Mouse (Mus musculus): ENCODE data around the gene Ldlrad3.

The Ldlrad3 gene

DNA sequence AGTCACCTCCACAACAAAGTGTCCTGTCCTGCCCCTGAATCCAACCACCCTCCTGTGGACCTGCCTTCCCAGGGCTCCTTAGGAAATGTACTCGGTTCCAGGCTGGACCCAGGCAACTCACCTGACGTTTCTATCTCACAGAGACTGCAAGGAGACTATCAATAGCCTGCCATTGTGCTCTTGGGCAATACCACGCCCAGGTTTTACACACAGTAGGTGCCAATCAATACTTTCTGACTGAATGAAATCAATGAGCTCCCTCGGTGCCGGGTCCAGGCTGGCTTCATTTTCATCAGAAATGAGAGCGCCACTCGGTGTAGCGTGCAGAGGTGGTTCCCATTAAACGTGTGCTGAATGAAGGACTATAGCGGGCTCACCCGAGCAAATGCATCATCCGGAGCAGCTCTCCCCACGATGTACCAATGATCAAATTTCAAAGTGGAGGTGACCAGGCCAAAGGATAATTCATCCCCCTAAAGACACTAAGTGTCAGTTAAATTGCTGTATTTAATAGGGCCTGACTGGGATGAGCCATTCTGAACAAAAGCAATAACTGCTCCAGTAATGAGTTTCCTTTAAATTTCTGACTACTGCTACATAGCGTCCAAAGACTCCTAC is 43.4 kb downstream of the Ldlrad3 start:
- DNase-seq (ENCODE audit: low spot score), result no peak

DNA sequence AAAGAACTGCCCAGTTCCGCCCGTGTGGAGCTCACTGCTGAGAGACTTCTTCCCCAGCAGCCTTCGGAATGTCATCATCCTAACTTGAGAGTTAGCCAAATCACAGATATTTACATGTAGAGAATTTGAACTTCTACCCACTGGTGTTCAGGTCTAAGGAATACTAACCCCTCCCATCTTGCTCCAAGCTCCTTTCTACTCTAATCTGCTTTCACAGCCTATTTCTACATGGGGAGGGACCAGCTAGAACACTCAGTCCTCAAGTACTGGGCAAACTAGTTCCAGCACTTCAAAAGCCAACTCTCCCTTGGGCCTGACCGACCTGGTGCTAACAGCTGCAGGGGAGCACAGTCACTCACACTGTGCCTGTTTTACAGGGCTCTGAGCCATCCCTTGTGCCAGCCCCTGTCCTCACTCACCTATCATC is 44.0 kb downstream of the Ldlrad3 start:
- DNase-seq (ENCODE audit: low spot score), result no peak

DNA sequence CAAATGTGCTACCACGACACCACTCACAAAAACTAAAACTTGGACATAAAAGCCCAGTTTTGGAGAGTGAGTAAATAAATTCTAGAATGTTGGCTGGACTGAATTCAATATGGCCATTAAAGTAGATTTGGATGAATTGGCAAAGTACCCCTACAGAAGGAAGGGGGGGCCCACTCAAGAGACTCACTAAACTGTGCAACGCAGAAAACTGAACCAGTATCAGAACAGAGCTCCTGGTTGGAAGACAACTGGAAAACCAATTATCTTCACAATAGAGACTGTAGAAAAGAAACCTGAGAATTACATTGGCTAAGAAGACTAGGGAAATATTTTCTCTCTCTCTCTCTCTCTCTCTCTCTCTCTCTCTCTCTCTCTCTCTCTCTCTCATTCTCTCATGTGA is 45.0 kb downstream of the Ldlrad3 start:
- DNase-seq (ENCODE audit: low spot score), result no peak

DNA sequence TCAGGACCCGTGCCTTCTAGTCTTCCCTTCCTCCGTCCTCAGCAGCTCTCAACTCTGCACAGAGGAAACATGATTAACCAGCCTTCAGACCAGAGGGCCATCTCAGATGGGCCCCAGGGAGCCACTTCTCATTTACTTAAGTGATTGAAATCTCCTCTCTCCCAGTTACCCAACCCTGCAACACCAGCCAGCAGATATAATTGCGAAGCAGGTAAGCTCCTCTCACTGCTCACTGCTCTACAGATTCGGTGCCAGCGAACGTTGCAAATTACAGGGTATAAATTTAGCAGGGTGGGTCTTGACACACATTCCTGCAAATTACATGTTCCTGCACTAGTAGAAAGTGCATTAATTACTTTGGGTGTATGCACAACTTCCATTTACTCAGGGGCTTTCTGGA is 48.3 kb downstream of the Ldlrad3 start:
- no peak for DNase-seq (ENCODE audit: low spot score)

DNA sequence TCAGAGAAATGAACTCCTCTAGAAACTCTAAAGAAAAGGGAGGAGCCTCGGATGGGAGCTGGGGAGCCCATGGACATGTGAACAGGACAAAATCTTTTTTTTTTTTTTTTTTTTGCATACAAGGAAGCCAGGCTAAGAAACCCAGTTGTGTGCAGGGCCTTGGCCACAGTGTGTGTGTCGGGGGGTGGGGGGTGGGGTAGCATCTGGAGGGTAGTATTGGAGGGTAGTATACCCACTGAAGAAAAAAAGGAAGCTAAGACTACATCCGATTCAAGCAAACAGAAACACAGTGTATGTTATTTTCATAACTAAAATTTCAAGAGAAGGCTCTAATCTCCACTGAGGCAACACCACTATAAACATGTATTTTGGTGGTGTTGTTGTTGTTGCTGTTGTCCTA is 50.0 kb downstream of the Ldlrad3 start:
- no peak for DNase-seq (ENCODE audit: low spot score)

DNA sequence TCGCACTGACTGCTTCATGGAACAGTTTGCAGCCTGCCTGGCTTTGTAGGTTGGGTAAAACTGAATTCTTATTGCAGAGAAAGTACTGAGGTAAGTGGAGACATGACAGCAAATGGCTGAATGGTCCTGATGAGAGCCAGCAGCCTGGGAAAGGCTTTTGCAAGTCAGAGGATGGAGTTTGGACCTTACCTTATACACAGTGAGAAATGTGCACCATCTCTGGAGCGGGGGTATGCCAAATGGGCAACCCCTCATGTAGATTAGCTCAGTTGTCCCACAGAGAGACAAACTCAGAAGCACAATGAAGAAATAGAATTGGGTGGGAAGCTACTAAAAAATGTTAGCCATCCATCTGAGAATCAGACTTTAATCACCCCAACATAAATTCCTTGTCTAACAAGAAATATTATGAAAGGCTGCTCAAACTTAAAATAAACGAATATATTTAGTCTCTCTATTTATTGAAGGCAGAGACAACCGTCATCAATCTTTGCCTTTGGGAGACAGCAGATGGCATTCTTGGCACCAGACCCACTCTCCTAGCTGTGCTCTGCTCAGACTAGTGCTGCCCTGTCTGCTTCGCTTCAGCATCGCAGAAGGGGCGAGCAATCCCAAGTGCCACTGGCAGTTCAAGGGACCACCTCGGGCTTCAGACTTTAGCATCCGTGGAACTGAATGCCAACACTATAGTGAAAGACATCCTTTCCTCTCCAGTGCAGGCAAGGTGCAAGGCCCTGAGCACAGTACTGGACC is 51.5 kb downstream of the Ldlrad3 start:
- no peak for DNase-seq (ENCODE audit: low spot score)

DNA sequence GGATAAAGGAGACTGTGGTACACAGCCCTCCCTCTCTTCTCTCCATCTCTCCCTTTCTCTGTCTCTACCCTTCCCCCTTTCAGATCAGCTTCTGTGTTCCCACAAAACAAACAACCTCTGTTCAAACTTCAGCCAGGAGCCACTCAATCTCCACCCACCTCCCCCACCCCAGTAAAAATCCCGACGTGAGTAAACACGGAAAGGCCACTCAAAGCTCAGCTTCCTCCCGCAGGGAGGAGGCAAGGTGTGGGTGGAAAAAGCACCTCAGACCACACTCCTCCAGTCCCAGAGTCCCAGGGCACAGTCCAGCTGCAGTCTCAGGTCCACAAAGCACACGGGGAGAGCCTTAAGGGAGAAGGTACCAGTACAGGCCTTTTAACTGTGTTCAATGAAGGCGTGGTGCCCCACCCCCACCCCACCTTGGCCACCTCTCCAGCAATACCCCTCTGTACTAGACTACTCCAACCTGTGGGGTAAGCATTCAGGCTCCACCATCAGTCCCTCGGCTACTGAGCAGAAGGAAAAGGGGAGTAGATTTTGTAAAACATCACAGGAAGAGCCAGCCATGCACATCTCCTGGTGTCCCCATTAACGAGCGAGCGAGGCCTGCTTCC is 53.1 kb downstream of the Ldlrad3 start:
- no peak for DNase-seq (ENCODE audit: low spot score)

DNA sequence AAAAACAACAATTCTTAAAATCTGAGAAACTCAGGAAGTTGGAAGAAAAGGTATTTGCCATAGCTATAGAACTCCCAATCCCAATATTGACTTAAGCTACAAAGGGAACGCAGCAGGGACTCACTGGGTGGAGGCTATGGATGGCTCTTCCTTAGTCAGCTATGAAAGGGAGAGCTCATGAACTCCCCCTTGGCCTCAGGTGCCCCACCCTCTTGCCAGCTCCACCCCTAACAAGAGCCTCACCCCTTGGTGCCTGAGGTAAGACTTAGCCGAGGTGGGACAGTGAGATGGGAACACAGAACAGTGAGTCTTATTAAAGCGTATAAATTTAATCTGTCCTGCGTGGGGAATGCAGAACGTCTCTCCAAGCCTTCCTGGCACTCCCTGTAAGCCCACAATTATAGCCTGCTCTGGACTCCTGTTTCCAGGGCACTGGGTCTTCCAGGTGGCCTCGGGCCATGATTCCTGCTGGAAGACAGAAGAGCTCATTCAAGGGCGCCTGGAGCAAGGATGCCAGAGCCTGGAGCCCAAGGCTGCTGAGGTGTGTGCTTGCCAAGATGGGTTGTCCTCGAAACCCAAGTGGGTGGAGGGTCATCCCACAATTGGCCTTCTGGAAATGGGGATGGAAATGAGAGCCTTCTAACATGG is 55.9 kb downstream of the Ldlrad3 start:
- no peak for DNase-seq (ENCODE audit: low spot score)

DNA sequence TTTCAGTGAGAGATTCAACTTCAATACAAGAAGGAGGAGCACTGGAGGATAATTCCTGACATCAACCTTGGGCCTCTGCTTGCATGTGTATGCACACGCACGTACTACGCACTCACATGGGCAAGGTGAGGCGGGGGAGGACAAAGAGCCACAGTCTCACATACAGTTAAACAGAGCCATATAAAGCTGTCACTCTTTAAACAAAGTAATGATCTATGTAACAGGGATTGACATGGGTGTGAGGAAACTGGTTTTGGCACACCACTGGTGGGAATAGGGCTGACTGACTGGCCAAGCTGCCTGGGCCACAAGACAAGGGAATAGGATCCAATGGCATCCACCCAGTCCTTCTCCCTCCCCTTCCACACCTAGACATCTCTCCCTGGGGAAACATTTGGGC is 57.0 kb downstream of the Ldlrad3 start:
- no peak for DNase-seq (ENCODE audit: low spot score)

DNA sequence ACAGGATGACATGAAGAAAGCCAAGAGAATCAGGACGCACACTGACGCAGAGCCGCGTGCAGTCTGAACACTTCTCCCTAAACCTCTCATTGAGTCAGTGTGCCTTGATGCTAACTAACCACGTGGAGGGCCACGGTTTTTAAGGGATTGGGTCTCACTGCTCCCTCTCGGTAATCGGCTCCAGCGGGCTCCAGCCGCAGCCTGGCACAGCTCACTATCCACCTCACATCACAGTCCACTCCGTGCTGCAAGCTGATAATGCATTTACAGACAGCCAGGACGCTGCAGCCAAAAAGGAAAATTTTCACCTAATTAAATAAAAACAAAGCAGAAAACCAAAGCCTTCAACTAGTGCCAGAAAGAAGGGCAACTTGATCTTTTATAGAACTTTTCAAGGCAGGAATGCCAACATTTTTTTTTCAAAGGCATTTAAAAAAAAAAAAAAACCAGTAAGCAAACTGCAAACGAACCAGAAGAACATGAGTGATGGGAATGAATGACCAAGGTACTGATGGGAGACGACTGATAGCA is 57.6 kb downstream of the Ldlrad3 start:
- no peak for DNase-seq (ENCODE audit: low spot score)

DNA sequence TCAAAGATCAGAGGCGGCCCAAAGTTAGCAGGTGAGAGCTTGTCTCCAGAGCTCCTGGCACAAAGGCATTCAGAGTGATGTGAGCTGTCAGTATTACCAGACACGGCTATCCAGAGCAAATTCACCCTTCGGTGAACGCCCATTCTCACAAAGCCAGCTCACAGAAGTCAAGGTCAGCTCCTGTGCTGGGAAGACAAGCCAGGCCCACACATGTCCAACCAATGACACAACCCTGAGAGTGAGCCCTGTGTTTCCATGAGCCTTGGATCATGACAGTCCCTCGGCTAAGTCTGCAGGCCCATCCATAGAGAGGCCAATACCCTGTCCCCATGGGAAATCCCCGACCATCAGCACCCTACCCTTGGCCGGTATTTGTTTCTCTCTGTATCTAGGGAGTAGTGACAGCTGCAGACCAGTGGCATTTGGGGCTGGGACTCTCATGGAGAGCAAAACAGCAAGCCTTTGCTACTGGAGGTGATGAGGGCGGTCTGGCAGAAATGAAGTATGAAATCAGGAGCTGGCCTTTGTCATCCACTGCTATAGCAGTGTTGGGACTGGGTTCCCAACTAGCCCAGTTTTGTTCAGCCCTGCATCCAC is 58.3 kb downstream of the Ldlrad3 start:
- DNase-seq (ENCODE audit: low spot score), result no peak

DNA sequence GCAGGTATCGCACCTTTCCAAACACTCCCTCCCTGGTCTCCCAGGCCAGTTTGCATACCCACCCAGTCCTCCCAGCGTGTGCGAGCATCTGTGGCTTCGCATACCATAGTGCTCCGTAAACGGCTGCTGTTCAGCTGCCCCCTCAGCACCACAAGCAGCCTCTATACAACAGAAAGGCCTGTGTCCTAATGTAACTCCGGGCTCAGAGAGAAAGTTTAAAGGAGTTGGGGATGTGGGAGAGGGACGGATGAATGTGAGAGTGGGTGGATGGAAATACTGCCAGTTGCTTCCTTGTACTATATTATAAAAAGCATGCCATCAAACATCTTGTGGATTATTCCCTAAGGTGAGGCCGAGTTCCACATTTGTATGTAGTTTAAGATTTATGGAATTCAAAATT is 59.0 kb downstream of the Ldlrad3 start:
- no peak for DNase-seq (ENCODE audit: low spot score)

DNA sequence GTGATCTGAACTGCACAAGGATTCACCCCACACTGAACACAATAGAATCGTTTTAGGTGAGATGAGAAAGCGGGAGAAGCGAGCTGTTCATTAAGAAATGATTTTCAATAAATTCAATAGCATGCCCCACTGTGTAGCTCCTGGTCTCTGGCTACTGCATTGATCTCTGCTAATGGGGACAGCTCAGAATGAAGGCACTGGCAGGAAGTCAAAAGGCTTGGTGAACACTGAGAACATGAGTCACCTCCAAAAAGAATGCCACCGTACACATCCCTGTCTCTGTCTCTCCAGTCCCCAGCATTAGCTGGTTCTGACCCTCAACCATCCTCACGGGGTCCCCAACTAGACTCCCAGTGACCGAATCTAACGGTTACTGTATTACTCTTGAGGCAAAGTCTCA is 60.1 kb downstream of the Ldlrad3 start:
- DNase-seq (ENCODE audit: low spot score), result no peak

DNA sequence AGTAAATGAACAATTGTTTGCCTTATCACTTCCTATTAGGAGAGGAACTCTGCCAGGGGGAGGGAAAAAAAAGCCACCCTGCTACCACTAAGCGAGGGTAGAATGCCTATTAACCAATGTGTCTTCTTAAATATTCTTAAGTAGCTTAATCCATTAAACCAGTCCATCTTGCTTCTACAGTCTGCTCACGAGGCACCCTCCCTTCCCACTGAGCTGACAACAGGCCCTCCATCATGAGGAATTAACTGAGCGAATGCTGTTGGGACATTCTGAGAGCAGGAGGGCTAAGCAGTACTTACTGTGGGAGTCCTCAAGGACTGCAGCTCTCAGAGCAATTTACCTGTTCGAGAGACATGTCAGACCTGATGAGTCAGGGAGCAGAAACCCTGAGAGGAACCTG is 61.1 kb downstream of the Ldlrad3 start:
- DNase-seq (ENCODE audit: low spot score), result no peak

DNA sequence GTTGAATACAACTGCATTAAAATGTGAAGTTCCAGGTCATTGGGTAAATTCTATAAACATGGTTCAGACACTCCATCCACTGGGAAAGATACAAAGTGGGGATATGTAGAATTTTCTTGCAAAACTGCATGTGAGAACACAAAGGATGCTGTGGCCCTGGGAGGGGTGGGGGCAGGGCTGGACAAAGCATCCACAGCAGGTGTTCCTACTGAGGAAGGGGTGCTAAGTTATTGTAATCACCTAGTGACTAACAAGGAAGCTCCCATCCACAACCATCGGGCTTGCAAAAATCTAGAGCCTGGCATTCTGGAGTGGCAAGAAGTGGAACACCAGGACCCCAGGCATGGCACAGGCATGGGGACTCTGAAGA is 64.1 kb downstream of the Ldlrad3 start:
- no peak for DNase-seq (ENCODE audit: low spot score)

DNA sequence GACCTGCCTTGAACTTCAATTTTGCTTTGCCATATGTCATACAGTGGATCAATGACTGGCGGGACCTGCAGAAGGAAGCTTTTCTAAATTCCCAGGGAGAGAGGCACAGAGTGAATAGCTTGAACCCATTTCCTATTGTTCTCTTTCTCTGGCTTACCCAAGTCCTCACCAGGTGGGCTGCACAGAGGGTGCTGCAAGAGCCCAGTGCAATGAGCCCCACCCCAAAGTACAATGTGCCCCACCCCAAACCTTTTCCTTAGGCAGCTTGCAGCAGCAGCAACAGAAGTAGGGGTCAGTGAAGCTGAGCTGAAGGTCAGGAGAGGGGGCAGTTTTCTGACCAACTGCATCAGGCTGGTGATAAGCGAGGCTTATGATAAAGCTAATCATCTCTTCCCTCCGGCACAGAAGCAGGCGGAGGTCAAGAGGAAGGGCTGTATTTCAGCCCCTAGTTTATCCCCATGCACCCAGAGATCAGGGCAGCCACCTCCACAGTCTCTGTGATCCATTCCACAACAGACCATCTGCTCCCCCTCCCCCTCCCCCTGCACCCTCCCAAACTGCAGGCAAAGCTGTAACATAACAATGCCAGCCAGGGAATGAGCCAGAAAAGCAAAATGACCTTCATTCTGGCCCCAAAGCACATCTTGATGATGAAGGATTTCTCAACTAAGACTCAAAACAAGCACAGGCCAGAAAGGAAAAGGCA is 64.6 kb downstream of the Ldlrad3 start:
- DNase-seq (ENCODE audit: low spot score), result peak; percentile 65

DNA sequence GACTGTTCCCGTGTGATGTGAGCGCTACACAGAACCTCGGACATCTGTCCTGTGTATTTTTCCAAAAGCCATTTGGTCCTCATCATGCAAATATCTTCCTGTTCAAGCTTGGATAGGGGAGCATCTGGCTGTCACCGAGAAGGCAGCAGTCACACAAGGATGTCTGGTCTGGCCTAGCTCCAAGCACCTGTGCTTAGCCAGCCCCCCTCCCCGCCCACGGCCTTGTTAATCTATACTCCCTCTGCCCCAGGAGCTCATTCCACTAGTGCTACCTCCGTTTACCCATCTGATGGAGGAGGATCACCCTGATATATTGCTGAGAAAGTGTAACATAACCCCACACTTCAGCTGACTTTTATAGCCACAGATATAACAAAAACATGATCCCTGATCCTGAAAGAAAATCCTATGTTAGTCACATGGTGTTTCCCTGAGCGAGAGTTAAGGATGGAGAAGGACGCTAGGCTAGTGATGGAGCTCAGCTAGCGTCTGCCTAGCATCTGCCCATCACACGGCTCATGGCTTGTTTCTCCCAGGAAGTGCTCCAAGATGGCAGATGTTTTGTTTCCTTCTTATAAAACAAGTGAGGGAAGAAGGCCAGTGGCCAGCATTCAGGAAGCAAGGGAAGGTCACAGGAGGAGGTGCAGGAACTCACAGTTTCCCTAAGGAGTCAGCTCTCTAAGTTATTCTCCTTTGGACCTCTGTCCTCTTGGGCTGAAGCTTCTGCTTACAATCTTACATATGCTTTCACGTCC is 66.3 kb downstream of the Ldlrad3 start:
- DNase-seq (ENCODE audit: low spot score), result no peak

DNA sequence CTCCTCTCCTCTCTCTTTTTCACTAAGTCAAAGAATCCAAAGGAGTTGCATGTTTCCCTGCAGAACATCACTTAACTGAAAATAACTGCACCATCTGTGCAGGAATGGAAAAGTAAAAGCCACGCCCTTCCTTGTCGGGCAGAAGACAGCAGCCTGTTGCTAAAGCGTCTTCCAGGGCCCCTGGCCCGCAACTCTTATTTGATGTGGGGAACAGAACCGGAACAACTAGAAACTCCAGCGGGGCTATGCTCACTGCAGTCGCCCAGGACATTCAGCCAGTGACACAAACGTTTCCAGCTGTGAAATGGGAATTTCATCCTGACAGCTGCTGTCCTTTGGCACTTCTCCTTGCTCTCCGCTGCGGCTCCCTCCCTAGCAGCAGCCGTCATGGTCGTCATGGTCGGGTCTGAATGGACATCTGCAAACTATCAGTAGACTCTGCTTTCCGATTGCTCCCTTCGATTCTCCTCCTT is 67.2 kb downstream of the Ldlrad3 start:
- no peak for DNase-seq (ENCODE audit: low spot score)

DNA sequence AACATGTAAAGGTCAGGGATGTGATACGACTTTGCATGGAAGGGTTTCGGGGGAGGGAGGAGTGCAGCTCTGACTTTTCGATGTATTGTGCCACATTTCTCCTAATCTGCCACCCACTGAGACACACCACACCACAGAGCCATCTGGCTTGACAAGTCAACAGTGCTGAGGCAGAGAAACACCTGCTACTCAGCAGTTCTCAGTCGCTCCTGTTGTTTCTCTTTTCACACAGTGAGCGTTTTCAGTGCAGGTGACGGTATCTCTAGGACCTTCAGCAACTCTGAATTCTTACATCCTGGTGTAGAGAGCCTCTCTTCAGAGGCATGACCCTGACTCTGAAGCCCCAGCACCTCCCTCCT is 68.8 kb downstream of the Ldlrad3 start:
- DNase-seq (ENCODE audit: low spot score), result no peak

DNA sequence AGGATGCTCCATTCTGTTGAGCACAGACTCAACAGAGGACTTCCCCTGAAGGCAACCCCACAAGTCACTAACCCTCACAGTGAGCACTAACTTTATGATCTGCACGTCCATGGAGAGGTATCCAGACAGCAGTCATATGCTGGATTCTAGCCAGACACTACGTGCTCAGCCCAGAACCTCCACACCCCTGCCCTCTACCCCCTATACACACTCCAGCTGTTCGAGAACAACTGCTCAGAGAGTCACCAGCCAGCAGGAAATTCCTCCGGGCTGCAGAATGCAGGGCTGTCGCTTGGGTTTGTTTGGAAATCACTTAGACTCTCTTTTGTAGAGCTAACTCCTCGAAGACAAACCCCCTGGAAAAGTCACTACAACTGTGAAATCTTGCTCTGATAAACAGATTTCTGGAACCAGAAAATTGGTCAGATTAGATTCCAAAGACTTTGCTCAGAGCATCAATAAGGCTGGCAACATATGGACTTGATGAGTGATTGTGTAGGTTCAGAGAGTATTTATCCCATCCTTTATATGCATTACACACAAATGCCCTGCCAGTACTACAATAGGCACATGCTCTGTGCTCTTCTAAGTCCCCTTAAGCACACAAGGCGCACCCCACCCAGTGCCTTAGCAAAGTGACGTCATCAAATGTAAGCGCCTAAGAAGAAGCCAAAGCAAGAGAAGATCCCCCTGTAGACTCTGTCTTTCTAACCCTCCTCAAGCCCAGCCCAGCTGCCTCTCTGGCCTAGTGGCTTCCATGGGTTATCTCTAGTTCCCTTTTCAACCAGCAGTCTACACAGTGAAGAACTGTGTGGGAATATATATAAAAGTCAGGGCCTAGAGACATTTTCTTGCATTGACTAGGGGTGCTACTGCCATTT is 69.4 kb downstream of the Ldlrad3 start:
- DNase-seq (ENCODE audit: low spot score), result no peak

Measured in retina, embryonic 14.5 days (tissue).